ENCODE assay signal across 8 mouse cellular contexts in the genomic region with DNA sequence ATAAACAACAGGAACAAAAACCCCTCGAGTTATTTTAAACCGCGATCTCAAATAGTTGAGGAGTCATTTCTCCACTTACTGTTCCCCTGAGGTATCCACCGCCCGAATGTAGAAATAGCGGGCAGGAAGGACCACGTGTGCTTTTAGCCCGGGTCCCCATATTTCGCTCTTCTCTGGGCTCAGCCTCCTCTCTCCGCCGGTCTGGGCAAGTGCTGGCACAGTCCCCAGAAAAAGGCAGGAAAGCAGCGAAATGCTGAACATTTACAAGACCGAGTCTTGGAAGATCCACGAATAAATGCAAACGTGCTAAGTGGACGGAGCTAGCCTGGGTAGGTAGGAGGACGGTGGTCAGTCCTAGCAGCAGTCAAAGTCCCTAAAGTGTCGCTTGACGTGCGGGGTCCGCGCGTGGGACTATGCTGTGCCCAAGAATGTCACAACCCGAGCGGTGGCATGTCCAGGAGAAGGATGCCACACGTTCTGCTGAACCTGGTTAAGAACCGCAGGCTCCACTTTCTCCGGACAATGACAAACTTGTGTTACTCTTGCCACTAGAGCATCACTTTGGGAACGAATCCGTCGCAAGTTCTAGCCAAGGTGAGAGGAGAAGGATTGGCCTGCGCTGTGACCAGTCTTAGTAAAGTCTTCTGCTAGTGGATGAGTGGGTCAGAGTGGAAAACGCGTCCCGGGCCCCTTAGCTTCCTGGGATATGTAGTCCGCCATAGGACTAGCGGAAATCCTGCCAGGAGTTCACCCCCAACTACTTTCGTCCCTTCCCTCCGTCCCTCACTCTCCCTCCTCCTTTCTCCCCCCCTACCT. TPM values are rescaled to one million over a fixed set of nuclear protein-coding genes. Genes with fewer than 3 reads are reported as not detected.
DNase-seq lines count a peak whose midpoint lies in the region; ATAC-seq and TF ChIP-seq lines count a peak whose summit lies in the region.

A gene (minus strand): TSS at position 570 of the 816 bp plus-strand sequence.
A gene (plus strand): TSS at position 719 of the 816 bp plus-strand sequence.

- TF ChIP-seq POLR2A in heart, adult 2 months (IDR thresholded peaks at IDR 0.05; ENCODE audit: insufficient read depth, low read depth, low read length), result peak; percentile 88

- no peaks in the 10 kb centered on the region for H3K9me3 ChIP-seq in embryonic facial prominence, embryonic 14.5 days (ENCODE audit: control insufficient read depth, low read length)
- H3K9me3 ChIP-seq in limb, embryonic 13.5 days, result no peaks in the 10 kb centered on the region
- no peaks in the 10 kb centered on the region for H3K9me3 ChIP-seq in midbrain, embryonic 16.5 days (replicated peaks; ENCODE audit: control insufficient read depth, low read length, poor library complexity, severe bottlenecking)

- H3K4me3 ChIP-seq in embryonic facial prominence, embryonic 14.5 days (ENCODE audit: low read depth, low read length), result peak within 1 kb of the TSS; percentile 72
- peak within 1 kb of the TSS; percentile 79 for H3K4me3 ChIP-seq in heart, adult 2 months
- peak within 1 kb of the TSS; percentile 76 for H3K4me3 ChIP-seq in limb, embryonic 13.5 days
- peak within 1 kb of the TSS; percentile 55 for H3K4me3 ChIP-seq in midbrain, embryonic 16.5 days (ENCODE audit: low read depth, low read length)

- H3K79me2 ChIP-seq in heart, adult 2 months (replicated peaks; ENCODE audit: control insufficient read depth, insufficient read depth, low read length), result no peaks in the 10 kb centered on the region

- H3K27ac ChIP-seq in embryonic facial prominence, embryonic 14.5 days (replicated peaks; ENCODE audit: low read depth, low read length), result peak within 1 kb of the TSS; percentile 95
- H3K27ac ChIP-seq in heart, adult 2 months, result peak within 1 kb of the TSS; percentile 93
- peak within 1 kb of the TSS; percentile 96 for H3K27ac ChIP-seq in limb, embryonic 13.5 days
- peak within 1 kb of the TSS; percentile 93 for H3K27ac ChIP-seq in midbrain, embryonic 16.5 days (ENCODE audit: low read length)

- TF ChIP-seq CTCF in heart, adult 2 months (IDR thresholded peaks at IDR 0.05), result peak; percentile 13; the same call in 1 of the 2 replicates

- peak; percentile 84 for DNase-seq in 3134 (ENCODE audit: extremely low read depth, insufficient read length, low spot score)
- peak; percentile 88 to 89 for DNase-seq in adrenal gland, postnatal 36 days
- peak; percentile 99 for DNase-seq in embryonic facial prominence, embryonic 14.5 days (ENCODE audit: low spot score)
- peak; percentile 80 to 91 for DNase-seq in heart, adult 2 months
- DNase-seq in kidney, adult 8-10 months, result peak; percentile 93 to 96
- DNase-seq in spleen, postnatal 10 days (ENCODE audit: low spot score in 2 of 2), result peak; percentile 33 to 70

- H3K4me1 ChIP-seq in embryonic facial prominence, embryonic 14.5 days (ENCODE audit: control insufficient read depth, insufficient read depth, low read length), result peaks cover 10% of the 10 kb centered on the region
- H3K4me1 ChIP-seq in heart, adult 2 months (ENCODE audit: control insufficient read depth, insufficient read depth, low read length), result no peaks in the 10 kb centered on the region
- H3K4me1 ChIP-seq in limb, embryonic 13.5 days, result peaks cover 18% of the 10 kb centered on the region
- H3K4me1 ChIP-seq in midbrain, embryonic 16.5 days (ENCODE audit: control insufficient read depth, insufficient read depth, low read length), result peaks cover 18% of the 10 kb centered on the region

- TF ChIP-seq EP300 in heart, adult 2 months (IDR thresholded peaks at IDR 0.05; ENCODE audit: insufficient read depth, low read depth, low read length), result no peak

- intact Hi-C loops in heart, adult 2 months (cut with DNase I), result no loop called here

- H3K36me3 ChIP-seq in embryonic facial prominence, embryonic 14.5 days (ENCODE audit: control insufficient read depth, insufficient read depth, low read length), result peaks cover 29% of the 10 kb centered on the region
- H3K36me3 ChIP-seq in heart, adult 2 months (ENCODE audit: control insufficient read depth, insufficient read depth, low read length), result no peaks in the 10 kb centered on the region; the same call in none of the 2 replicates
- H3K36me3 ChIP-seq in limb, embryonic 13.5 days, result peaks cover 30% of the 10 kb centered on the region
- H3K36me3 ChIP-seq in midbrain, embryonic 16.5 days (ENCODE audit: control insufficient read depth, insufficient read depth, low read length), result no peaks in the 10 kb centered on the region; the same call in 1 of the 2 replicates

- peak within 1 kb of the TSS; percentile 84 for H3K9ac ChIP-seq in embryonic facial prominence, embryonic 14.5 days (ENCODE audit: low read depth, low read length)
- H3K9ac ChIP-seq in heart, adult 2 months (ENCODE audit: low read depth, low read length), result peak within 1 kb of the TSS; percentile 80
- H3K9ac ChIP-seq in limb, embryonic 13.5 days, result peak within 1 kb of the TSS; percentile 88
- H3K9ac ChIP-seq in midbrain, embryonic 16.5 days (ENCODE audit: low read depth, low read length), result peak within 1 kb of the TSS; percentile 81

- under 1% methylated on average over 39 of the region's 39 CpGs for WGBS in embryonic facial prominence, embryonic 14.5 days
- WGBS in heart, adult 2 months, result under 1% methylated on average over 39 of the region's 39 CpGs
- under 1% methylated on average over 39 of the region's 39 CpGs for WGBS in limb, embryonic 13.5 days
- WGBS in midbrain, embryonic 16.5 days, result under 1% methylated on average over 39 of the region's 39 CpGs

- ATAC-seq in embryonic facial prominence, embryonic 14.5 days (ENCODE audit: low read depth), result peak; percentile 98
- peak; percentile 98 for ATAC-seq in limb, embryonic 13.5 days (ENCODE audit: low FRiP score, low read depth)
- ATAC-seq in midbrain, embryonic 16.5 days, result peak; percentile 99

- H3K4me2 ChIP-seq in embryonic facial prominence, embryonic 14.5 days (ENCODE audit: low read depth, low read length), result peak within 1 kb of the TSS; percentile 85
- H3K4me2 ChIP-seq in limb, embryonic 13.5 days (replicated peaks), result peak within 1 kb of the TSS; percentile 79
- H3K4me2 ChIP-seq in midbrain, embryonic 16.5 days (ENCODE audit: low read length), result peak within 1 kb of the TSS; percentile 61

- no peaks in the 10 kb centered on the region for H3K27me3 ChIP-seq in embryonic facial prominence, embryonic 14.5 days (replicated peaks; ENCODE audit: control insufficient read depth, insufficient read depth, low read length)
- no peaks in the 10 kb centered on the region for H3K27me3 ChIP-seq in heart, adult 2 months (ENCODE audit: control insufficient read depth, insufficient read depth, low read length)
- H3K27me3 ChIP-seq in limb, embryonic 13.5 days, result no peaks in the 10 kb centered on the region
- no peaks in the 10 kb centered on the region for H3K27me3 ChIP-seq in midbrain, embryonic 16.5 days (ENCODE audit: control insufficient read depth, insufficient read depth, low read depth, low read length)

RNA-seq across cellular contexts. Expression of the first gene that starts in this region (rescaled TPM):
- 10 to 100 TPM; 16.3 to 20.8 TPM for total RNA-seq in adrenal gland, postnatal 36 days (2021)
- polyA plus RNA-seq in embryonic facial prominence, embryonic 14.5 days (2014; fragmentation: Nextera tagmentation; extraction: Ambion mirVana), result 63.6 and 72.6 TPM in 2 replicates
- 10 to 100 TPM; 18.1 to 20.3 TPM for total RNA-seq in heart, adult 2 months (2021)
- polyA plus RNA-seq in heart, adult 2 months (2012; rRNA removed), result 14.9 and 20.7 TPM in 2 replicates
- 81.0 and 82.0 TPM in 2 replicates for polyA plus RNA-seq in limb, embryonic 13.5 days (2015; fragmentation: Nextera tagmentation; extraction: Ambion mirVana)
- polyA plus RNA-seq in midbrain, embryonic 16.5 days (2015; fragmentation: Nextera tagmentation; extraction: Ambion mirVana), result 26.0 and 26.6 TPM in 2 replicates

RNA-seq across cellular contexts. Expression of the second gene that starts in this region (rescaled TPM):
- total RNA-seq in adrenal gland, postnatal 36 days (2021), result 10 to 100 TPM; 17.2 to 21.4 TPM
- polyA plus RNA-seq in embryonic facial prominence, embryonic 14.5 days (2014; fragmentation: Nextera tagmentation; extraction: Ambion mirVana), result 19.6 and 20.9 TPM in 2 replicates
- total RNA-seq in heart, adult 2 months (2021), result 10 to 100 TPM; 11.5 to 12.4 TPM
- 4.6 and 8.6 TPM in 2 replicates for polyA plus RNA-seq in heart, adult 2 months (2012; rRNA removed)
- polyA plus RNA-seq in limb, embryonic 13.5 days (2015; fragmentation: Nextera tagmentation; extraction: Ambion mirVana), result 20.8 and 22.8 TPM in 2 replicates
- 29.7 and 31.4 TPM in 2 replicates for polyA plus RNA-seq in midbrain, embryonic 16.5 days (2015; fragmentation: Nextera tagmentation; extraction: Ambion mirVana)

Comparison
In these comparisons a context has a peak if more than half of its experiments do, and no peak if none do; other contexts are left out.
1. Peak in every context shown above with its lines: DNase-seq, ATAC-seq, H3K4me3 ChIP-seq and H3K27ac ChIP-seq.